Mouse (Mus musculus): Measurements from ENCODE around the gene Igsf21.

Igsf21 gene

GRCm38 (mm10) chr4:140189601-140190000 is 57.0 kb downstream of the Igsf21 start:
- peak; percentile 62 for DNase-seq

GRCm38 (mm10) chr4:140188626-140189025 is 58.0 kb downstream of the Igsf21 start:
- DNase-seq = no peak

- DNase-seq = peak; percentile 44
These were observed 59.0 kb downstream of the Igsf21 start for GRCm38 (mm10) chr4:140187404-140188145.

GRCm38 (mm10) chr4:140179576-140179975 is 67.0 kb downstream of the Igsf21 start:
- DNase-seq = peak; percentile 47

GRCm38 (mm10) chr4:140177055-140177454 is 69.5 kb downstream of the Igsf21 start:
- DNase-seq = no peak

GRCm38 (mm10) chr4:140173746-140174399 is 72.7 kb downstream of the Igsf21 start:
- no peak for DNase-seq

- no peak for DNase-seq
These were observed 73.5 kb downstream of the Igsf21 start for GRCm38 (mm10) chr4:140173084-140173483.

GRCm38 (mm10) chr4:140171917-140172316 is 74.7 kb downstream of the Igsf21 start:
- DNase-seq = no peak

- no peak for DNase-seq
These were observed 75.4 kb downstream of the Igsf21 start for GRCm38 (mm10) chr4:140171189-140171588.

GRCm38 (mm10) chr4:140165851-140166250 is 80.7 kb downstream of the Igsf21 start:
- DNase-seq = peak; percentile 77

GRCm38 (mm10) chr4:140164662-140165061 is 81.9 kb downstream of the Igsf21 start:
- DNase-seq = no peak

- no peak for DNase-seq
These were observed 87.0 kb downstream of the Igsf21 start for GRCm38 (mm10) chr4:140159617-140160016.

- no peak for DNase-seq
These were observed 91.6 kb downstream of the Igsf21 start for GRCm38 (mm10) chr4:140154899-140155463.

GRCm38 (mm10) chr4:140154484-140154883 is 92.1 kb downstream of the Igsf21 start:
- no peak for DNase-seq

GRCm38 (mm10) chr4:140153711-140154114 is 92.9 kb downstream of the Igsf21 start:
- no peak for DNase-seq

GRCm38 (mm10) chr4:140153101-140153500 is 93.5 kb downstream of the Igsf21 start:
- peak; percentile 63 for DNase-seq

GRCm38 (mm10) chr4:140149706-140150105 is 96.9 kb downstream of the Igsf21 start:
- DNase-seq = no peak

GRCm38 (mm10) chr4:140147857-140148695 is 98.5 kb downstream of the Igsf21 start:
- peak; percentile 53 for DNase-seq

GRCm38 (mm10) chr4:140147079-140147840 is 99.3 kb downstream of the Igsf21 start:
- no peak for DNase-seq

- DNase-seq = no peak
These were observed 102.6 kb downstream of the Igsf21 start for GRCm38 (mm10) chr4:140143884-140144525.

GRCm38 (mm10) chr4:140143178-140143577 is 103.4 kb downstream of the Igsf21 start:
- no peak for DNase-seq

- DNase-seq = no peak
These were observed 106.1 kb downstream of the Igsf21 start for GRCm38 (mm10) chr4:140140485-140140884.

All from cerebellum, adult 11 months (tissue).